Mouse (Mus musculus) myocyte (in vitro differentiated cells): Measurements from ENCODE around the gene Arpc5l. TPM values are rescaled to one million over a fixed set of nuclear protein-coding genes. Genes with fewer than 3 reads are reported as not detected.
A peak's percentile ranks its signal among the peaks of the same experiment; 100 is the strongest.
"Not testable (repeated sequence)": the region's sequence is repeated elsewhere in the genome, so short reads cannot be mapped to it uniquely, and the experiment has no call there.

Experiments used
- H3K27me3 ChIP-seq: one replicate; pipeline ENCODE4 v1.6.1; 2011; ENCODE audit not compliant: control insufficient read depth, insufficient read depth, insufficient read length
- H3K36me3 ChIP-seq: one replicate; pipeline ENCODE4 v1.6.1; 2011; ENCODE audit not compliant: control insufficient read depth, insufficient read depth
- H3K4me2 ChIP-seq: one replicate; pipeline ENCODE4 v1.6.1; 2011; ENCODE audit warnings: low read depth, control low read depth
- H3K4me3 ChIP-seq: one replicate; pipeline ENCODE4 v1.5.1; 2011; ENCODE audit warnings: mild to moderate bottlenecking, control low read depth, moderate library complexity
- H3K79me2 ChIP-seq: one replicate; pipeline ENCODE4 v1.6.1; 2011; ENCODE audit not compliant: control insufficient read depth, insufficient read depth
- H3ac ChIP-seq: one replicate; pipeline ENCODE4 v1.6.1; 2011; ENCODE audit not compliant: control insufficient read depth, insufficient read length
- CEBPB ChIP-seq: IDR thresholded peaks from 2 replicates; pipeline ENCODE4 v1.6.1; 2011; ENCODE audit warnings: mild to moderate bottlenecking, moderate library complexity; ENCODE audit not compliant: poor library complexity, insufficient read depth, severe bottlenecking
- E2F4 ChIP-seq: IDR thresholded peaks from one replicate; pipeline ENCODE4 v1.6.1; 2011; ENCODE audit warnings: mild to moderate bottlenecking, control low read depth, moderate library complexity; ENCODE audit not compliant: insufficient read depth
- MAX ChIP-seq: IDR thresholded peaks from one replicate; pipeline ENCODE4 v1.6.1; 2011; ENCODE audit warnings: low read depth, mild to moderate bottlenecking, control low read depth
- MYOD1 ChIP-seq, 3 experiments: IDR thresholded peaks; one replicate each; pipeline ENCODE4 v1.6.1; 2011; ENCODE audit warnings: control low read depth in 2 of 3, low read depth in 2 of 3, mild to moderate bottlenecking in 2 of 3, moderate library complexity in 1 of 3; ENCODE audit not compliant: insufficient read length in 2 of 3, control insufficient read depth in 1 of 3
- MYOG ChIP-seq, 3 experiments: IDR thresholded peaks; one replicate each; pipeline ENCODE4 v1.6.1; 2011; ENCODE audit warnings: control low read depth in 2 of 3, low read depth in 2 of 3, mild to moderate bottlenecking in 2 of 3; ENCODE audit not compliant: insufficient read length in 2 of 3, control insufficient read depth in 1 of 3, insufficient read depth in 1 of 3
- POLR2A ChIP-seq: IDR thresholded peaks from one replicate; pipeline ENCODE4 v1.6.1; 2011; ENCODE audit warnings: low read depth, mild to moderate bottlenecking, control low read depth, moderate library complexity; ENCODE audit not compliant: insufficient read length
- POLR2AphosphoS2 ChIP-seq: IDR thresholded peaks from one replicate; pipeline ENCODE4 v1.6.1; 2011; ENCODE audit warnings: low read depth, control low read depth; ENCODE audit not compliant: insufficient read length
- REST ChIP-seq: IDR thresholded peaks from one replicate; pipeline ENCODE4 v1.6.1; 2011; ENCODE audit warnings: mild to moderate bottlenecking, control low read depth, moderate library complexity; ENCODE audit not compliant: insufficient read depth, insufficient read length
- SRF ChIP-seq: IDR thresholded peaks from one replicate; pipeline ENCODE4 v1.6.1; 2011; ENCODE audit warnings: low read depth; ENCODE audit not compliant: control insufficient read depth, insufficient read length
- TCF12 ChIP-seq: IDR thresholded peaks from one replicate; pipeline ENCODE4 v1.6.1; 2011; ENCODE audit warnings: mild to moderate bottlenecking, control low read depth; ENCODE audit not compliant: poor library complexity, insufficient read depth, severe bottlenecking
- TCF3 ChIP-seq: IDR thresholded peaks from one replicate; pipeline ENCODE4 v1.6.1; 2011; ENCODE audit warnings: low read depth, control low read depth; ENCODE audit not compliant: insufficient read length
- USF1 ChIP-seq: IDR thresholded peaks from one replicate; pipeline ENCODE4 v1.6.1; 2011; ENCODE audit warnings: low read depth, mild to moderate bottlenecking, control low read depth, moderate library complexity
- polyA plus RNA-seq: library from polyadenylated mRNA; unstranded; fragments of >200 nt; fragmentation: generic; extraction: Trizol; gene quantifications from one replicate; pipeline ENCODE4 v1.2.1, GENCODE M21; 2012; ENCODE audit warnings: missing spikeins

Arpc5l gene
- polyA plus RNA-seq, 1 experiment, result 144 TPM

DNA sequence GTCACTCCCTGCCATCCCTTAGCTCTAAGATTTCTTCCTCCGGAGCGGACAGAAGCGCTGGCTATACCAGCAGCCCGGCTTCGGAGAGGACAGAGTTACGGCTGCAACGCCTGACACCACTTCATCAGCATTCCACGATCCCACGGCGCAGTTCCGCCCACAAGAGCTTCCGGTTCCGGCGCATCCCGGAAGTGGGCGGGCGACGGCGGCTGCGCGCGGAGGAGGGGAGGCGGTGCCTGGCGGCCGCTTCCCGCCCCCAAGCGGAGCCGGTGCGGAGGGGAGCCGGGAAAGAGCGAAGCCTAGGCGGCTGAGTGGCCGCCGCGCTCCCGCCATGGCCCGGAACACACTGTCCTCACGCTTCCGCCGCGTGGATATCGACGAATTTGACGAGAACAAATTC, 2.7 kb downstream of the Arpc5l start:
- Histone ChIP-seq H3ac (peak overlapping the region; percentile 63), H3K4me2 (peak overlapping the region; percentile 75), H3K79me2 (peaks cover 86% of the 10 kb centered on the region), H3K27me3 (no peaks in the 10 kb centered on the region), H3K4me3 (peak overlapping the region; percentile 85), H3K36me3 (peaks cover 17% of the 10 kb centered on the region)
- TF ChIP-seq TCF3 (no peak), MYOG (IDR thresholded peaks at IDR 0.05; ENCODE audit: control insufficient read depth in 1 of 3, insufficient read depth in 1 of 3, insufficient read length in 2 of 3, low read depth in 2 of 3) (no peak), REST (no peak), TCF12 (no peak), MYOD1 (IDR thresholded peaks at IDR 0.05; ENCODE audit: control insufficient read depth in 1 of 3, insufficient read length in 2 of 3, low read depth in 2 of 3) (peak in 1 of 3 experiments; percentile 4), CEBPB (no peak), USF1 (no peak), E2F4 (peak; percentile 46), SRF (peak; percentile 56), POLR2A (peak; percentile 87), MAX (no peak), POLR2AphosphoS2 (peak; percentile 94)

DNA sequence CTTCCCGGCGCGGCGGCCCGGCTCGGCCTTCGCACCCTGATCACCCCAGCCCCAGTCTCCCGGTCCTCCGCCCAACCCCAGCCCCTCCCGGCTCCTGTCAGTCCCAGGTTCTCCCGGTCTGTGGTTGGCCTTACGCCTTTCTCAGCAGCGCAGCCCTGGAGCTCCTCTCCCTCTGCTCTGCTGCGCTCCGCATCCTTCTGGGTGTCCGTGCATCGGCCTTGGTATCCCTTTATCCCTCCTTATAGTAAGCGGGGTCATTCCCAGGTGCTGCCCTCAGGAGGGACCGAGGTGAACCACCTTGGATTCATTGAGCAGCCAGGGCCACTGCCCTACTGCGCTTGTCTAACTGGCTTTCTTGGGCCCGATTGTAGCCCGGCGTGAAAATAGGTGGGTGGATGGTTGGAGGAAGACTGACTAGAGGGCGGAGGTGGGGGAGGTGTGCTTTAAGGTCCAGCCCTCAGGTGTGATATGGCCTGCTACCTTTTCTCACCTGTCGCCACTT, 3.3 kb downstream of the Arpc5l start:
- Histone ChIP-seq H3K79me2 (peaks cover 85% of the 10 kb centered on the region), H3ac (peak overlapping the region; percentile 63), H3K4me2 (peak overlapping the region; percentile 98), H3K4me3 (peak overlapping the region; percentile 85), H3K27me3 (no peaks in the 10 kb centered on the region), H3K36me3 (peaks cover 18% of the 10 kb centered on the region)
- no peak for TF ChIP-seq SRF
- TF ChIP-seq USF1, result no peak
- peak; percentile 21 for TF ChIP-seq POLR2AphosphoS2
- no peak for TF ChIP-seq REST

DNA sequence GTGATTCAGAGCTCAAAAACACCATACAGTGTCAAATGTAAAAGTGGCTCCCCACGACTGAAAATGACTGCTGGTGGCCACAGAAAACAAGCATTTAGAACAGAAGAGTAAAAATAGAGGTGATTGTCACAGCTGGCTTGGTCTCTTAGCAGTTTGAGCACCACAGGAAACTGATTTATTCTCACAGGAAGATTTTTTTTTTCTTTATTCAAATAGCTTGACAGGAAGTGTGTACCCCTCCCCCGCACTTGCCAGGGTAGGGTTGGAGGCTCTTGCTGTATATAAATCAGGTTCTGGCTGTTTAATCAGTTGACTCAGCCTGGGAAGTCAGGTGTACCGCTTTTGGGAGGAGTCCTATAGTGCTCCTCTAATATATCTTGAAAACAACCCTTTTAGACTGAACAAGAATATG, 3.8 kb downstream of the Arpc5l start:
- H3K4me3 ChIP-seq, result peak overlapping the region; percentile 85
- H3K79me2 ChIP-seq, result peaks cover 79% of the 10 kb centered on the region
- peak overlapping the region; percentile 98 for H3K4me2 ChIP-seq
- no peaks in the 10 kb centered on the region for H3K27me3 ChIP-seq
- no peak for TF ChIP-seq MYOD1 (IDR thresholded peaks at IDR 0.05; ENCODE audit: control insufficient read depth in 1 of 3, insufficient read length in 2 of 3, low read depth in 2 of 3)
- no peak for TF ChIP-seq POLR2AphosphoS2
- no peak for TF ChIP-seq TCF12
- no peak for TF ChIP-seq USF1
- no peak for TF ChIP-seq E2F4
- no peak for TF ChIP-seq REST
- TF ChIP-seq CEBPB, result no peak
- no peak for TF ChIP-seq TCF3
- no peak for TF ChIP-seq POLR2A
- TF ChIP-seq MAX, result no peak
- peak overlapping the region; percentile 63 for H3ac ChIP-seq
- peaks cover 20% of the 10 kb centered on the region for H3K36me3 ChIP-seq

DNA sequence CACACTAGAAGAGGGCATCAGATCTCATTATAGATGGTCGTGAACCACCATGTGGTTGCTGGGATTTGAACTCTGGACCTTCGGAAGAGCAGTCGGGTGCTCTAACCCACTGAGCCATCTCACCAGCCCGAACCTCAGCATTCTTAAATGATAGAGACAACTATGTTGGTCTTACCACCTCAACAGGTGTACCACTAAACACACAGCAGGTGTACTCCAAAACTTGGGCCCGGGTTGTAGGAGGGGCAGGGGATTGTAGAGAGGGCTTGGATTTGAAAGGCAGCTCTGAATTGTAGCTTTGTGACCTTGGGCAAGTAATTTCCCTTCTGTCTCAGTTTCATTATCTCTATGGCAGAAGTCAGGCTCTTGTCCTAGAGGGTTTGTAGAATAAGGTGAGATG, 5.0 kb downstream of the Arpc5l start:
- Histone ChIP-seq H3K36me3 (peaks cover 31% of the 10 kb centered on the region), H3K79me2 (peaks cover 71% of the 10 kb centered on the region), H3K4me2 (peak overlapping the region; percentile 55), H3K4me3 (peak overlapping the region; percentile 85)
- H3K27me3 ChIP-seq, H3ac ChIP-seq: not testable (repeated sequence)

DNA sequence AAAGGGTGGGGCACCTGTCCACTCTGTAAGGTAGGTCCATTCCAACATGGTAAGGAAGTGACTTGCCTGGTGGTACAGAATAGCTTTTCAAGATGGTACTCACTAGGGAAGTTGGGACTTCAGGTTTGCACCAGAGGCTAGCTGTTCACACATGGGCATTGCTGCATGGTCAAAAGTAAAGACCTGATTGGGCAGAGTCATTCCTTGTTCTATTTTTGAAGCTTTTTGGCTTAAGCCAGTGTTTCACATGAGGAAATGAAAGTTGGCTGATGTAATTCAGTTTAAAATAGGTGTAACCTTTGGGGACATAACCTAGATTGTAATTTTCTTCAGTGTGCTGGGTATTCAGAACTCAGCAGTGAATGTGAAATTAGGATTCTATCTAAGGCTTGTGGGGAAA, 6.1 kb downstream of the Arpc5l start:
- Histone ChIP-seq H3K79me2 (peaks cover 59% of the 10 kb centered on the region), H3K4me2 (peak overlapping the region; percentile 55), H3K36me3 (peaks cover 43% of the 10 kb centered on the region), H3ac (no peak overlapping the region), H3K4me3 (no peak overlapping the region), H3K27me3 (no peaks in the 10 kb centered on the region)
- TF ChIP-seq POLR2AphosphoS2, result peak; percentile 33
- no peak for TF ChIP-seq SRF
- TF ChIP-seq CEBPB, result peak; percentile 75
- TF ChIP-seq POLR2A, result peak; percentile 14

DNA sequence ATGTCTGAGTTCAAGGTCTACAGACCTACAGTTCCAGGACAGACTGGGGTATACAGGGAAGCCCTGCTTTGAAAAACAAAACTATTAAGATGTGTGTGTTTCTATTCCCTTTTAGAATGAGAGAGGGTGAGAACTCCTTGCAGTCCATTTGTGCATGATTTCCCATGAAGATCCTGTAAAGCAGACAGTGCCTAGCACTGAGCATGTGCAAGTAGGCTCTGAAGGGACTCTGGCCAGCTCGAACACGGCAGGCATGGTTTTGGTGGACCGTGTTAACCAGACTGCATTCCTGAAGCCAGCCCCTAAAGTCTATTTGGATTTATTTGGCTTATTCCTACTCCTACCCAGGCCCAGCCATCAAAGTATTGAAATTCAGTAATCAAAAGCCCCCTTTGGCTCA, 6.8 kb downstream of the Arpc5l start:
- Histone ChIP-seq H3K4me2 (peak overlapping the region; percentile 55), H3K4me3 (no peak overlapping the region), H3ac (no peak overlapping the region), H3K27me3 (no peaks in the 10 kb centered on the region), H3K36me3 (peaks cover 47% of the 10 kb centered on the region), H3K79me2 (peaks cover 53% of the 10 kb centered on the region)
- no peak for TF ChIP-seq CEBPB
- TF ChIP-seq MYOD1 (IDR thresholded peaks at IDR 0.05; ENCODE audit: control insufficient read depth in 1 of 3, insufficient read length in 2 of 3, low read depth in 2 of 3), result no peak
- no peak for TF ChIP-seq MAX
- TF ChIP-seq TCF12, result no peak
- TF ChIP-seq USF1, result no peak
- no peak for TF ChIP-seq MYOG (IDR thresholded peaks at IDR 0.05; ENCODE audit: control insufficient read depth in 1 of 3, insufficient read depth in 1 of 3, insufficient read length in 2 of 3, low read depth in 2 of 3)
- no peak for TF ChIP-seq E2F4
- peak; percentile 25 for TF ChIP-seq POLR2AphosphoS2
